Mouse (Mus musculus) stomach, embryonic 16.5 days (tissue): Measurements from ENCODE around the gene Plekho1. TPM values are rescaled to one million over a fixed set of nuclear protein-coding genes. Genes with fewer than 3 reads are reported as not detected.

Experiments
- ATAC-seq: fragments of 200-750 bp; cut with Nextera tagmentation; 2 replicates; pipeline ENCODE4 v1.8.0; 2017; ENCODE audit warnings: moderate number of reproducible peaks, moderate TSS enrichment; ENCODE audit not compliant: insufficient read depth, low FRiP score
- H3K27ac ChIP-seq: fragments of 300-500 bp; sonication (generic); 2 replicates; pipeline ENCODE4 v1.5.1; 2014; ENCODE audit warnings: low read length
- H3K27me3 ChIP-seq: fragments of 300-500 bp; sonication (generic); 2 replicates; pipeline ENCODE4 v1.6.1; 2014; ENCODE audit warnings: low read length, control low read depth, mixed read lengths; ENCODE audit not compliant: control insufficient read depth, insufficient read depth
- H3K36me3 ChIP-seq: fragments of 300-500 bp; sonication (generic); 2 replicates; pipeline ENCODE4 v1.6.1; 2014; ENCODE audit warnings: low read length; ENCODE audit not compliant: control insufficient read depth, insufficient read depth
- H3K4me1 ChIP-seq: fragments of 300-500 bp; sonication (generic); 2 replicates; pipeline ENCODE4 v1.6.1; 2014; ENCODE audit warnings: low read length, control low read depth, mixed read lengths; ENCODE audit not compliant: control insufficient read depth, insufficient read depth
- H3K4me2 ChIP-seq: fragments of 300-500 bp; sonication (generic); 2 replicates; pipeline ENCODE4 v1.6.1; 2014; ENCODE audit warnings: low read depth, low read length, mixed read lengths
- H3K4me3 ChIP-seq: fragments of 300-500 bp; sonication (generic); replicated peaks from 2 replicates; pipeline ENCODE4 v1.5.1; 2014; ENCODE audit warnings: mild to moderate bottlenecking, low read length
- H3K9ac ChIP-seq: fragments of 300-500 bp; sonication (generic); 2 replicates; pipeline ENCODE4 v1.6.1; 2014; ENCODE audit warnings: low read length
- H3K9me3 ChIP-seq: fragments of 300-500 bp; sonication (generic); replicated peaks from 2 replicates; pipeline ENCODE4 v1.6.1; 2016; ENCODE audit warnings: low read length, control low read depth; ENCODE audit not compliant: control insufficient read depth
- WGBS: fragments of 180-500 bp; shearing (Covaris S2); extraction: QIAGEN DNeasy Blood & Tissue Kit; methylation state at CpG from one replicate; pipeline ENCODE4 v1.1.7; 2014; 5-methylcytosine and 5-hydroxymethylcytosine counted together
- polyA plus RNA-seq: library from polyadenylated mRNA; unstranded; fragments of >200 nt; fragmentation: Nextera tagmentation; extraction: Ambion mirVana; gene quantifications from 2 replicates; pipeline ENCODE4 v1.2.1, GENCODE M21; 2015

Gene Plekho1
- polyA plus RNA-seq, 1 experiment from 2014 or later = 25.7 TPM

DNA sequence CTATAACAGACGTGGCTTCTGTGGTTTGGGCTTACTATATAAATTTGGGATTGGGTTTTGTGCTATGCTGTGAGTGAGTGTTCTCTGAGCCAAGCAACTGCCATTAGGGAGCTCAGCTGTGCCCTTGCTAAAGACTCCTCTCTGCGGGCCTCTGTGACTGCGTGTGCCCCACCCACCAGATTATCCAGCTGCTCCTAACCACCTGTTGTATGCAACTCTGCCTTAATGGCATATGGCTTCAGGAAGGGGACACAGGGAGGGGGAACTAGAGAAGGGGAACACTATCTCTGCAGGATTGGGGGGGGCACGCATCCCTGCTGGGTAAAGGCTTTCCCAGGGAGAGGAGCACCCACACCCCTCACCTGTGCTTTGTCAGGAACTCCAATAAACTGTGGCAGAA, 37.2 kb upstream of the Plekho1 start:
- Histone ChIP-seq H3K27ac (no peak overlapping the region), H3K4me3 (no peak overlapping the region), H3K27me3 (no peaks in the 10 kb centered on the region), H3K4me2 (no peak overlapping the region), H3K36me3 (no peaks in the 10 kb centered on the region), H3K9me3 (no peaks in the 10 kb centered on the region), H3K4me1 (no peaks in the 10 kb centered on the region), H3K9ac (no peak overlapping the region)
- WGBS = 80% methylated on average over 4 of the region's 4 CpGs
- no peak for ATAC-seq

DNA sequence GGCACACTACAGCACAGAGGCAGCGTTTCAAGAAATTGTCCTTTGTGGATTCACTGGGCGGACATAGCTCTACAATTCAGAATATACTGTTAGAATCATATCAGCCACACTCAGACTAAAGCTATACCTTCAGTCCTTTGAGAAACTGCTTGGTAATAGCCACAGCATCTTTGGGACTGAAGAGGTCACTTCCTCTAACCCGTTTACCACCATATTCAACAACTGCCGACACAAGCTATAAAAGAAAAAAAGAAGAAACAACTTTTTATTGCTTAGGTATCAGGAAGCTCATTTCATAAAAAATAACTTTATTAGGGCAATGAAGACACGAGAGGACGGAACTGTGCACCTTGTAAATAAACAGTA, 36.8 kb upstream of the Plekho1 start:
- H3K27me3 ChIP-seq = no peaks in the 10 kb centered on the region
- no peak for ATAC-seq
- no peak overlapping the region for H3K4me2 ChIP-seq
- H3K9me3 ChIP-seq = no peaks in the 10 kb centered on the region
- no peaks in the 10 kb centered on the region for H3K36me3 ChIP-seq
- no peak overlapping the region for H3K27ac ChIP-seq
- no peaks in the 10 kb centered on the region for H3K4me1 ChIP-seq
- 81% methylated on average over 6 of the region's 6 CpGs for WGBS
- no peak overlapping the region for H3K4me3 ChIP-seq
- H3K9ac ChIP-seq = no peak overlapping the region

DNA sequence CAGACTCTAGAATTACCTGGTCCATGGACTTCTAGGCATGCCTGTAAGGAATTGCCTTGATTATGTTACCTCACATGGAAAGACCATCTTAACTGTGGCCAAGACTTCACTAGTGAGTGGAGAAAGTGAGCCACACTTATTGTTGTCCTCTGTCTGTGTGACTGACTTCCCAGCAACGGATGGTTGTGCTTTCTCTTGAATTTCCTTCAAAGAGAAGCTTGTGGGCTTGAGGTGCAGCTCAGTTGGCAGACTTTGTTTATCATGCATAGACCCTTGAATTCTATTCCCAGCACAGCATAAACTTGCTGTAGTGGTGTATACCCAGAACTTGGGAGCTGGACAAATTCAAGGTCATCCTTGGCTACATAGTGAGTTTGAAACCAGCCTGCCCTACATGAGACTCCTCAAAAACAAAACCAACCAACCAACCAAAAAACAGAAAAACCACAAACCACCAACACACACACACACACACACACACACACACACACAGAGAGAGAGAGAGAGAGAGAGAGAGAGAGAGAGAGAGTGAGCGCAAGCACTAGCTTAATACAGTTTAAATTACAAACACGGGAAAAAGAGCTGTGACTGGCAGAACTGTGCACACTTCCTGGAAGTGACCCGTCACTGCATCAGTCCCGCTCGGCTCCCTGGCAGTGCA, 36.3 kb upstream of the Plekho1 start:
- Histone ChIP-seq H3K4me2 (no peak overlapping the region), H3K9ac (no peak overlapping the region), H3K36me3 (no peaks in the 10 kb centered on the region), H3K9me3 (no peaks in the 10 kb centered on the region), H3K4me1 (no peaks in the 10 kb centered on the region), H3K4me3 (no peak overlapping the region), H3K27ac (no peak overlapping the region), H3K27me3 (no peaks in the 10 kb centered on the region)
- 79% methylated on average over 6 of the region's 6 CpGs for WGBS
- no peak for ATAC-seq

DNA sequence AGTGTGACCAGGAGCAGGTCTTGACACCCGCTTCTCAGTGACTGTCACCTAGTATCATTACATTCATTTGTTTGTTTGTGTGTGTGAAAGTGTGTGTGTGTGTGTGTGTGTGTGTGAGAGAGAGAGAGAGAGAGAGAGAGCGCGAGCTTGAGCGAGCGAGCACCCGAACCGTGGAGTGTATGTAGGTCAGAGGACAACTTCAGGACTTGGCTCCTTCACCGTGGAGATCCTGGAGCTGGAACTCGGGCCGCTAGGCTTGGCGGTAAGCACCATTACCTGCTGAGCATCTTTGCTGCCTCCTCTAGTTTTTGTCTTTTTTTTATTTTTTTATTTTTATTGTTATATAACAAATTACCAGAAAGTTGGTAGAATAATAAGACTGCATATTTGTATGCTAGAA, 34.0 kb upstream of the Plekho1 start:
- Histone ChIP-seq H3K4me1 (no peaks in the 10 kb centered on the region), H3K4me3 (no peak overlapping the region), H3K27me3 (no peaks in the 10 kb centered on the region), H3K27ac (no peak overlapping the region), H3K9me3 (no peaks in the 10 kb centered on the region), H3K36me3 (no peaks in the 10 kb centered on the region), H3K9ac (no peak overlapping the region), H3K4me2 (no peak overlapping the region)
- 94% methylated on average over 11 of the region's 11 CpGs for WGBS
- ATAC-seq = no peak

GRCm38 (mm10) chr3:96029336-96029735, 33.5 kb upstream of the Plekho1 start:
- no peak overlapping the region for H3K27ac ChIP-seq
- WGBS = 87% methylated on average over 3 of the region's 3 CpGs
- no peaks in the 10 kb centered on the region for H3K9me3 ChIP-seq
- H3K4me2 ChIP-seq = no peak overlapping the region
- no peaks in the 10 kb centered on the region for H3K36me3 ChIP-seq
- H3K9ac ChIP-seq = no peak overlapping the region
- H3K4me3 ChIP-seq = no peak overlapping the region
- no peaks in the 10 kb centered on the region for H3K27me3 ChIP-seq
- no peaks in the 10 kb centered on the region for H3K4me1 ChIP-seq
- no peak for ATAC-seq

- Histone ChIP-seq H3K27me3 (no peaks in the 10 kb centered on the region), H3K4me1 (no peaks in the 10 kb centered on the region)
- WGBS = 71% methylated on average over 1 of the region's 1 CpGs
These were observed 32.1 kb upstream of the Plekho1 start for GRCm38 (mm10) chr3:96027875-96028274.

DNA sequence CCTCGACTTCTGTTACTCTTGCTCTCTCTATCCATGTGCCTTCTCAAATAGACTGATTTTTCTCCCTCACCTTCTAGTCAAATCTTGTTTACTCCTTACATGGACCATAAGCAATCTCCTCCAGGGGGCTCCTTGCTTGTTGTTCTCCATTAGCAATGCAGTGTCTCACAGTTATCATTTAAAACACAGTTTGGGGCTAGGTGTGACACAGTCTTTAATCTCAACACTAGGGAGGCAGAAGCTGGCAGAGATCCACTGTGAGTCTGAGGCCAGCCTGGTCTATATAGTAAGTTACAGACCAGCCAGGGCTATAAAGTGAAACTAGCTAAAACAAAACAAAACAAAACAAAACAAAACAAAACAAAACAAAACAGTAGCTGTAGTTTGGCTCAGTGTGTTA, 31.3 kb upstream of the Plekho1 start:
- no peak for ATAC-seq
- H3K27ac ChIP-seq = no peak overlapping the region
- H3K4me1 ChIP-seq = no peaks in the 10 kb centered on the region

More at GRCm38 (mm10) chr3:96027875-96028274, 32.1 kb upstream of the Plekho1 start:
- Histone ChIP-seq H3K4me3 (no peak overlapping the region), H3K27ac (no peak overlapping the region), H3K4me2 (no peak overlapping the region), H3K9ac (no peak overlapping the region), H3K9me3 (no peaks in the 10 kb centered on the region), H3K36me3 (no peaks in the 10 kb centered on the region)
- ATAC-seq = no peak

DNA sequence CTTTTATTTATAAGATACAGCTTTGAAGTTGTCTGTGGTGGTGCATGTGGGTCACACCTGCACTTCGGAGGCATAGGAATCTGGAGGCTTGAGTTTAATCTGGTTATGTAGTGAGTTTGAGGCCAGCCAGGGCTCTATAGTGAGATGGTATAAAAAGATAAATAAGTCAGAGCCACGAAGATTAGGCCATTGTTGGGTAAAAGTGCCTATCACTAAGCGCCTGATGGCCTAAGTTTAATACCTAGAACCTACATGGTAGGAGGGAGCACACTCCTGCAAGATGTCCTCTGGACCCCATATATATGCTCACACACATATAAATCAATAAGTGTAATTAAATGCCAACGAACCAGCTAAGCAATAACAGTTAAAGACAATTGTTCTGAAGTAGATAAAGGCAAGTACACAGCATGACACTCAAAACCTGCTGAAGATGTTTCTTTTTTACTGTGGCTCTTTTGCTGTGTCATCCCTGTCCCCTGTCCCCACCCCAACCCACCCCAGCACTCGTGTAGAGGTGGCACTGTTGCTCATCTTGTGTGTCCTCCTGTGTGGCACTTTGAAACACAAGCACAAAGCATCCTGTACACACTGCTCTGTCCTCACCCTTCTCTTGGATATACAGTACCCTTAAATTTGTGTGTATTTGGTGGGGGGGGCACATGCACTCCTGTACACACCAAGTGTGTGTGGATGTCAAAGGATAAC, 25.8 kb upstream of the Plekho1 start:
- H3K9ac ChIP-seq = no peak overlapping the region
- ATAC-seq = no peak
- H3K4me1 ChIP-seq = no peaks in the 10 kb centered on the region
- H3K4me3 ChIP-seq = no peak overlapping the region
- no peak overlapping the region for H3K4me2 ChIP-seq
- WGBS = 68% methylated on average over 5 of the region's 5 CpGs
- H3K9me3 ChIP-seq = no peaks in the 10 kb centered on the region
- no peaks in the 10 kb centered on the region for H3K36me3 ChIP-seq
- H3K27me3 ChIP-seq = no peaks in the 10 kb centered on the region
- H3K27ac ChIP-seq = no peak overlapping the region

More for the DNA sequence above, 31.3 kb upstream of the Plekho1 start:
- Histone ChIP-seq H3K27me3 (no peaks in the 10 kb centered on the region), H3K9ac (no peak overlapping the region), H3K36me3 (no peaks in the 10 kb centered on the region), H3K4me3 (no peak overlapping the region), H3K4me2 (no peak overlapping the region), H3K9me3 (no peaks in the 10 kb centered on the region)
- 75% methylated on average over 1 of the region's 1 CpGs for WGBS

GRCm38 (mm10) chr3:96020735-96021134, 24.9 kb upstream of the Plekho1 start:
- Histone ChIP-seq H3K9ac (no peak overlapping the region), H3K27ac (no peak overlapping the region), H3K4me2 (no peak overlapping the region), H3K36me3 (no peaks in the 10 kb centered on the region), H3K9me3 (no peaks in the 10 kb centered on the region), H3K4me3 (no peak overlapping the region), H3K27me3 (no peaks in the 10 kb centered on the region), H3K4me1 (no peaks in the 10 kb centered on the region)
- no peak for ATAC-seq
- WGBS = 81% methylated on average over 1 of the region's 1 CpGs
